Mouse (Mus musculus): ENCODE results near the gene Lcn8. TPM values are rescaled to one million over a fixed set of nuclear protein-coding genes. Genes with fewer than 3 reads are reported as not detected.

Lcn8 gene
- total RNA-seq (2017), result not detected in 2 replicates

DNA sequence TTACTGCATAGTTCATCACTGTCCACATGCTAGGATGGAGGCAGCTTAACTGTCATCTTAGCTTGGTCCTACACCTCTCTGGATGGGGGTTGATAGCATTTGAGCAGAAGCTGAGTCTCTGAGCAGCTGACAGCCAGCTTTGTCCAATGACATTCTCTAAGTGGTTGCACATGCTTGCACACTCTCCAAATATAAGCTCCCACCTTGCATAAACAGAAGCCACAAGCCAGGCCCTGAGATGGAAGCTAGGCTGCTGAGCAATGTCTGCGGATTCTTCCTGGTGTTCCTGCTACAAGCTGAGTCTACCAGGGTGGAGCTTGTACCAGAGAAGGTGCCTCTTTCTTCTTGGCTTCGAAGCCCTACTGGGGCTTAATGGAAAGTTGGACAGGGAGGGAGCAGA, at the start of gene Lcn8:
Gene Lcn8, plus strand, starts transcription at position 219 of the 400 bp plus-strand sequence.
- no peak for ATAC-seq (ENCODE audit: extremely low read depth, insufficient number of reproducible peaks, low FRiP score, poor library complexity, severe bottlenecking)

DNA sequence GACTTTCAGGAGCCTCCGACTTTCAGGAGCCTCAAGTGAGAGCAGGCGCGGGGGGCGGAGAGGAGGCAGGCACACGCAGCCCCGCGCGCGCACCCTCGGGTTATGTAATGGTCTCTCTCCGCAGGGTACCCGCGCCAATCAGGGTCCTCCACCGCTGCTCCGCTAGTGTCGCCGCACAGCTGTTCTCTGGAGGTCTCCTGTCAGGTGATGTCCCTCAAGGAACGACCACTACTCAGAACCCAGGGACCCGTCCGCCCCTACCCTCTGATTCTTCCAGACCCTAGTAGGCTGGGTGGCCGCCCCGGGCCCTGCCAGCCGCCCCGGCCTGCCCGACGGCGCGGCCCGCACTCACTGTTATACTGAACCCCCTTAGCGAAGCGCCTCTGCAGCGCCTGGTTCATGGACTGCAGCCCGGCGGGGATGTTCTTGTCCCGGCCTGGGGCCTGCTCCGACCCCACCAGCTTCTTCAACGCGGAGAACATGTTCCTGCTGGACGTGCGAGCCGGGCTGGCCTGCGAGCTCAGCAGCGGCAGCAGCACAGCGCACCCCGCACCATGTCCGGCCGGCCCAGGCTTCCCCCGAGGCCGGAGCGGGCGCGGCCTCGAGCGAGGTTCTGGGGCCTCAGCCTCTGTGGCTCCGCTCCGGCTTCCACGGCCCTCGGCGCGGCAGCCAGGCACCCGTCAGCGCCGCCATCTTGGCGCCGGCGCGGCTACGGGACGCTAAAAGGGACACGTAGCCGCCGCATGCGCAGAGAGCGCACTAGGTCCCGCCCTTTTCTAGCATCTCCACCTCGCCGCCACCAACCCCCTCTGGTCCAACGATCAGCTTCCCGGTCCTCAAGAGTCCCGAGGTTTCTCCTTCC, 44.9 kb upstream of the Lcn8 start, which contains the start of gene Rabl6:
Gene Rabl6, minus strand, starts transcription at position 761 of the 862 bp plus-strand sequence.
- peak; percentile 80 for ATAC-seq (ENCODE audit: extremely low read depth, insufficient number of reproducible peaks, low FRiP score, poor library complexity, severe bottlenecking)

DNA sequence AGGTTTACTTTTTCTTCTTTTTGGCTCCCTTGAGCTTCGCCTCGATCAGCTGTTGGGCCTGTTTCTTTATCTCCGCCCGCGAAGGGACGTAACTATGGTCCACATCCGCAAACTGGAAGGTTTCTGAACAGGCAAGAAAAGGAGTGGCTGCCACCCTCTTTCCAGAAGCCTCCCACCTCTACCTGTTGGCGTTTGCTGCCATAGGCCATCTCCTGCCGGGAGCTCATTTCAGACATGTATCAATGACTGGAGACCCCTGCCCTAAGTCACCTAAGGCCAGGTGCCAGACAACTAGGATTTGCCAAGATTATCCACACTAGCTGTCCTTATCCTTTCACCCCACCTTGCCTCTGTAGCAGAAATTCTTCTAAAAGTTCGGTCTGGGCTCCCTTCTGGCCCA, 44.2 kb upstream of the Lcn8 start:
- ATAC-seq (ENCODE audit: extremely low read depth, insufficient number of reproducible peaks, low FRiP score, poor library complexity, severe bottlenecking), result no peak

DNA sequence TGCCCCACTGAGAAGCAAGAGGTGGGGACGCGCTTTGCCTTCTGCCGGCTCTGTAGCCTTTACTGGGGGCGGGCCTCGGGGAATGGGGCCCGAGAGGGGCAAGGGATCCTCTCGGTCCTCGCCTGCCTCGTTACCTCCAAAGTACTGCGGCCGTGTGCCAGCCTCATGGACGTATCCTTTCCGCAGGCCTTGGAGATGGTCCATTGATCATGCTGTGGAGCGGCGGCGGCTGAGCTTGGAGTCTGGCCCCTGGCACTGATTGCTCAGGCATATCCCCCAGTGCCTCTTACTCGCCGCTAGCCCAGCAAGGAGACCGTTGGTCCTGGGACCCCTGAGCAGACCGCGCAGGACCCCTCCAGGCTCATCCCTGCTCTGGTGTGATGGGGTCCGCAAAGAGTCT, 36.5 kb upstream of the Lcn8 start:
- no peak for ATAC-seq (ENCODE audit: extremely low read depth, insufficient number of reproducible peaks, low FRiP score, poor library complexity, severe bottlenecking)

DNA sequence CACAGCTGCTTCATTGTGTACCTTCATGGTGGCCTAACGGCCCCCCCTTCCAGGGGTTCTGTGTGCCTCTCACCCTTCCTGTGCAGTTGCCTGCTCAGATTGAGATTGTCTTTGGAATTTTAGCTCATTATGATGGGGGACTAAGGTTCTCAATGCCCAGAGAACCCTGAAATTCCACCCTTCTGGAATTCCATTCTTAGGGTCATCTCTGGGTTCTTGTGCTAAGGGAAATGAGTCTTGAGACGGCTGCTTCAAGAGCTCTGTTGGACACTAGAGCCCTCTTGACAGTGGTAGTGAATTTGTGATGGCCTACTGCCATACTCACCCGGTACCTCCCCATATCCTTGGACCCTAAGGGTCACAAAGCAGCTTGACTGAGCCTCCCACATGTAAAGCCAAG, 35.3 kb upstream of the Lcn8 start, which contains the start of gene Ccdc183:
Gene Ccdc183, minus strand, starts transcription at position 101 of the 400 bp plus-strand sequence.
- ATAC-seq (ENCODE audit: extremely low read depth, insufficient number of reproducible peaks, low FRiP score, poor library complexity, severe bottlenecking), result no peak

DNA sequence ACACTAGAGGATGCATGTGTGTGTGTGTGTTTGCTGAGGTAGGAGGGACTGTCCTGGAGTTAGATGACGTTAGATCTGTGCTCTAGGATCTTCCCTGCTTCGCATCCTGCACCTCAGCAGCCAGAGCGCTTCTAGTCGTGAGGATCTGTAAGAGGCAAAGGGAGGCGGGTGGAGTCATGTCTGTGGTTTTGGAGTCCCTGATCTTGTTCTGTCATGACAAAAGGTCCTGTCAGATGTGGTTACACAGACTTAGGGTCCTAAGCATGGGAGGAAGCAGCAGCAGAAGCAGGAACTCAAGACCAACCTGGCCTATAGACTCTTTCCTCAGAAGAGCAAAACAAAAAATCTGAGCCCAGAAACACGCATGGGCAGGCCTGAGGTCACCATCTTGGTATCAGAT, 32.5 kb upstream of the Lcn8 start:
- ATAC-seq (ENCODE audit: extremely low read depth, insufficient number of reproducible peaks, low FRiP score, poor library complexity, severe bottlenecking), result no peak

DNA sequence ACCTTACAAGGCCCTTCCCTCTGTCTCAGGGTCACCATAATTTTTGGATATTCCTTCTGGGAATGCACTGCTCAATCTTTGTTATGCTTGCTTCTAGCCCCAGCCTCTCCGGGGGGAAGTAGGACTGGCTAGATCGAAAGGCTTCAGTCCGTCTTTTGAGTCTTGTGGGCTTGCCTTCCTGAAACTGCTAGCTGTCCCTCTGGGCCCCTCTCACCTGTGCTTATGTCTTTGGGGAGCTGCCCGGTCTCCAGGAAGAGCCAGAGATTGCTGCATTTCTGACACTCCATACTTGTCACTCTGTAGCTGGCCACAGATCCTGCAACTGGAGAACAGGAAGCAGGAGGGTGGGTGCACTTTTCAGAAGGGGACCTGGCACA, 32.1 kb upstream of the Lcn8 start:
- no peak for ATAC-seq (ENCODE audit: extremely low read depth, insufficient number of reproducible peaks, low FRiP score, poor library complexity, severe bottlenecking)

DNA sequence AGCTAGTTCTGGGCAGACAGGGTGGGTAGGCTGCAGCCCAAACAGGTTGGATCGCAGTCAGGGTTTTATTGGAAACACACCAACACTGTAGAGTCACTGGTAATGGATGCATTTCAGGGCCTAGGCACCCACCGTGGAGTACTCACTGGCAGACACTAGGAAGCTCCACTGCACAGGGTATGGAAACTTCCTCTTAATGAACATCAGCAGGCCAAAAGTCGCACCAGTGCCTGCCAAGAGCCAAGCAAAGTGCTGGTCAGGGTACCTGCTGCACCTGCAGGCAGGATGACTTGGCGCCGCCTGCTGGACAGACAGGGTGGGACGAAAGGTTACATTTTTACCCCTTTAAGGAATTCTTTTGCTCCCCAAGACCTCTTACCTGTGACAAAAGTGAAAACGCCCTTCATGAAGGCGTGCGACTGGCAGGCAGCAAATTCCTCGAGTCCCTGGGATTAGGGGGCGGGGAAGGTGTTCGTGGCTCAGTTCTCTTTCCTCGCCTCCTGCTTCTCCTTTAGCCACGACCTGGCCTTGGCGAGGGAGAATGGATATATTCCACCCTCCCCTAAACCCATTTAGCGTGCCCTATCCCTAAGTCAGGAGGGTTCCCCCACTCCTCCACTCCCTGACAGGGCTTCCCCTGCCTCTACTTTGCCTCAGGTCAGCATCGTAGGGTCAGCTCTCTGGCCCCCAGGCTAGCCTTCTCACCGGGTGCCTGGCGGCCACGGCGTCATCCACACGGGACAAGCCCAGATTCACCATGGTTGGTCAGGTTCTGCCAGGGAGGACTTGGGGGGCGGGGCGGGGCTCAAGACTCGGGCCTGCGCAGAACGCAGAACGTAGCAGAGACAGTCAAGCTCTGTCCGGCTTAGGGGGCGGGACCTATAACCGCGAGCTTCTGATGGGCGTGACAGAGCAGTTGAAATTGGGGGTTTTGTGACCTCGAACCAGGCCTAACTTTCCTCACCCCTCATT, 31.4 kb upstream of the Lcn8 start, which contains the start of gene Tmem141:
Gene Tmem141, minus strand, starts transcription at position 777 of the 972 bp plus-strand sequence.
- ATAC-seq (ENCODE audit: extremely low read depth, insufficient number of reproducible peaks, low FRiP score, poor library complexity, severe bottlenecking), result peak; percentile 17; the same call in 1 of the 2 replicates

DNA sequence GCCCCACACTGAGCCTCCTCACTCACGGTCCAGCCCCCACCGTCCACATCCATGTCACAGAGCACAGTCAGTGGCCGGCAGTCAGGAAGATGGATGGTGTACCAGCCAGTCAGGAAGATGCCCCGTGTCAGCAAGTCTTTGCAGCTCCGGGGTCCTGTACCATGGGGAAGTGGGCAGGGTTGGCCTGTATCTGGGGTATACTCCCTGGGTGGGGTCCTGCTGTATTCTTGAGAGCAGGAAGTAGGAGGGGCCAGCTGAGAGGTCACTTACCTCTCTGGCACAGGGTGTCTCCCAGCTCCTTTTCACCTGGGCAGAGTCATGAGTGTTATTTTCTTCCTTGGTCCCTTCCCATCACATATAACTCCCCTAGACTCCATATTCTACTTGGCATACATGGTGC, 26.9 kb upstream of the Lcn8 start:
- ATAC-seq (ENCODE audit: extremely low read depth, insufficient number of reproducible peaks, low FRiP score, poor library complexity, severe bottlenecking), result no peak

DNA sequence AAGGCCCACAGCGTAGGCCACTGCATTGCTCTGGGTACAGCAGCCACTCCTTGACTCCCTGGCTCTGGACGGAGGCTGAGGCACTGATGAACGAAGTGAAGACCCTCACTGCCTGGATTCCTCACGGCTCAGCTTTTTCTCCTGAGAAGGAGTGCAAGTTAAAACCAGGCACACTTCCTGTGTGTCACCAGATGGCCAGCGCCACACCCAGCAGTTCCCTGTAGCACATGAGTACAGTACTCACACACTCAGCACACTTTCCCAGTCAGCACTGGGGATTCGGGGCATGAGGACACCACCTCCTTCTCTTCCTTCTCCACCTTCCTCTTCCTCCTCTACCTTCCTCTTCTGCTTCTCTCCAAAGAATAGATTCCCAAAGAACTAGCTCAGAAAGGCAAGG, 25.1 kb upstream of the Lcn8 start, which contains the start of gene Fcna:
Gene Fcna, minus strand, starts transcription at position 220 of the 400 bp plus-strand sequence.
- no peak for ATAC-seq (ENCODE audit: extremely low read depth, insufficient number of reproducible peaks, low FRiP score, poor library complexity, severe bottlenecking)

DNA sequence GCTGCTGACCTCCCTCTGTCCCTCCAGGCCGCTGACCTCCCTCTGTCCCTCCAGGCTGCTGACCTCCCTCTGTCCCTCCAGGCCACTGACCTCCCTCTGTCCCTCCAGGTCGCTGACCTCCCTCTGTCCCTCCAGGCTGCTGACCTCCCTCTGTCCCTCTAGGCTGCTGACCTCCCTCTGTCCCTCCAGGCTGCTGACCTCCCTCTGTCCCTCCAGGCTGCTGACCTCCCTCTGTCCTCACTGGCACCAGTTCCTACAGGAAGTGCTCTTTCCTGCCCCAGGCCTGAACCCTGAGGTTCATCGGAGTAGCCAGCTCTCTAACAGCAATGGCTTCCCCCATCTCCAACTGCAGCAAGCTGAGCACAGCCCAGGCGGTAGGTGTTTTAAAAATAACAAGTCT, 24.2 kb upstream of the Lcn8 start:
- ATAC-seq (ENCODE audit: extremely low read depth, insufficient number of reproducible peaks, low FRiP score, poor library complexity, severe bottlenecking), result no peak

DNA sequence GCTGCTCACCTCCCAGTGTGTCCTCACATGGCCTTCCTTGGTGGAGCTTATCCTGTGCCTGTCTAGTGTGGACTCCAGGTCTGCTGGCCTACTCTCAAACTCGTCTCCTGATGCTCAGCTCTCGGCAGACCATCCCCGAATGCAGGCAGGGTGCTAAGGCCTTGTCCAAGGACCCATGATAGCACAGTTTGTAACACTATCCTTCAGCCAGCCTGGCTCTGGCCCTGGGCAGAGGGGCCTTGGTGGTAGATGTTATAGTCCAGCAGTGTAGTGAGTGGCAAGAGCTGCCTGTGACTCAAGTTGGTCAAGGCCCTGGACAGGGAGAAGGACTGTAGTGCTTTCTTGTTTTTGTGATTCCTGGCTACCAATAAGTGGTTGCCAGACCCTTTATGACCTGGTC, 19.3 kb upstream of the Lcn8 start:
- no peak for ATAC-seq (ENCODE audit: extremely low read depth, insufficient number of reproducible peaks, low FRiP score, poor library complexity, severe bottlenecking)

DNA sequence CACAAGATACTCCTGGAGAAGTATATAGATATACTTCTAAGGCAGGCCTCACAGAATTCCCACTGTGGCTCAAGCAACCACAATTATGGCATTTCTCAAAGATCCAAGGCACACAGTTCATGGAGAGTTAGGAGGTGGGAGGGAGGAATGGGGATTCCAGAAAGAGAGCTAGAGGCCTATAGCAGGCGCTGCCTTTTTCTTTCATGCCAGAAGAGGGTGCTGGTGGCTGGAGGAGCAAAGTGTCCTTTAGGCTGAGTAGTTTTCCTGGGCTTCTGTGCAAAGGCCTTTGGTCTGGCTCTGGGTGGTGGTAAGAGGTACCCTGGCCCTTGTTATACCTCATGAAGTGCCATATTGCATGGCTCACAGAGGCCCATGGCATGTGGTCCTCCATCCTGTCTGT, 18.9 kb upstream of the Lcn8 start:
- ATAC-seq (ENCODE audit: extremely low read depth, insufficient number of reproducible peaks, low FRiP score, poor library complexity, severe bottlenecking), result no peak

DNA sequence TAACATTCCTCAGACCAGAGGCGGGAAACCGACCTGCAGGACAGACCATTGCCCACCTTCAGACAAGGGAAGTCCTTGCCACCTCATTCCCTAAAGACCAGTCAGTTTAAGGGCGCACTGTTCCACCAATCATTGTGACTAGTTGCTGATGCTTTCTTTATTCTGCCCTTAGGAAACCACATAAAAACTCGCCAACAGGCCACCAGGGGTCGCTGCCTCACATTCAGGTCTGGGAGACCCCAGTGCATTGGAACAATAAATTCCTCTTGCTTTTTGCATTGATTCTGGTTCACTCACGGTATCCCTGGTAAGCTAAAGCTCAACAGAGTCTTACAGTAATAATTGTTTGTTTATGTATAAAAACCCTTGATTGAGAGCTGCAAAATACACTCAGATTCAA, 13.0 kb upstream of the Lcn8 start:
- ATAC-seq (ENCODE audit: extremely low read depth, insufficient number of reproducible peaks, low FRiP score, poor library complexity, severe bottlenecking), result no peak

DNA sequence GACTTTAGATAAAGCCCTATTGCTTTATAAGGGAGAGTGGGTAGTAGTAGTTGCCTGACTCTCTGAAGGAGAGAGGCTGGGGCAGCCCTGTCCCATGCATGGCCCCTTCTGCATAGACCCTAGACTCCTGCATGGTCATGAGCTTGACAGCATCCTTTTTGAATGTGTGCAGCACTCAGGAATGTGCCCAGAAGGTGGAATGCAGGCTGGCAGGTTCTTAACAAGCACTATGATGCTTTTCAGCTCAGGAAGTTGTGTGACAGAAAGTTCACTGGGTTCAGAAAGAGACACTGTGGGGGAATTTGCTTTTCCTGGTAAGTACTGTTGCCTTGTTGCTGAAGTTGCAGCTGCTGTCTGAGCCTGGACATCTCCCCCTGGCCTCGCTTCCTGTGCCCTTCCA, 1.6 kb downstream of the Lcn8 start:
- ATAC-seq (ENCODE audit: extremely low read depth, insufficient number of reproducible peaks, low FRiP score, poor library complexity, severe bottlenecking), result no peak

DNA sequence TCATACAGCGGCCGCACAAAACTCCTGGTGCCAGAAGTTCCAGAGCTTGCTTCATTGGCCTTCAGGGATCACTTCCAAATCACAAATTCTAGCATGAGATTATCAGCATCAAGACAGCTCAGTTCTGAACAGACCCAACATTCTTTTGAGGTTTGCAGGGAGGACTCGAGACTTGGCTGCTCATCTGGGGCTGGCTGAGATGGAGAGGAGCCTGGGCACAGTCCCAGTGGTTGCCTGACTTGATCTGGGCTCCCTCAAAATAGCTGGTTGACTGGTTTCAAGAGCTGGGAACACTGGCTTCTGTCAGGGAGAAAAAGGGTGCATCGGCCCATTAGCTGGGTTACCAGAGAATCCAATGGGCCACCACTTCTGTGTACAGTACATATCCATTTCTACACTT, 3.8 kb downstream of the Lcn8 start:
- no peak for ATAC-seq (ENCODE audit: extremely low read depth, insufficient number of reproducible peaks, low FRiP score, poor library complexity, severe bottlenecking)

DNA sequence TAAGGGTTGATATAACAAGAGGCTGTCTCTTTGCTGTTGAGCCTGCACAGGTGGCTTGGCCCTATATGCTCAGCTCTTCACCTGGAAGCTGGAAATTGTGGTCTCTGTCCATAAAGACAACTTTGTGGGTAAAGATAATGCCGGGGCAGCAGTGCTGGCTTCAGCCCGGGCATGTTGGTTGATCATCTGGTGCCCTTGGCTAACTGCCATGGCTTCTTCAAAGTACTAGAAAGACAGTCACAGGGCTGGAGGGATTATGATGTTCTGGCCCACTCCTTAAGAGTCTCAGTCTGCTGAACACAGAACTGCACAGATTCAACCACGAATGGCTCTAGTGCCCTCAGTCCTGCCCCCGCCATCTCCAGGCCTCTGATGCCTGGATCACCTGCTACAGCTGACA, 4.3 kb downstream of the Lcn8 start:
- ATAC-seq (ENCODE audit: extremely low read depth, insufficient number of reproducible peaks, low FRiP score, poor library complexity, severe bottlenecking), result no peak

DNA sequence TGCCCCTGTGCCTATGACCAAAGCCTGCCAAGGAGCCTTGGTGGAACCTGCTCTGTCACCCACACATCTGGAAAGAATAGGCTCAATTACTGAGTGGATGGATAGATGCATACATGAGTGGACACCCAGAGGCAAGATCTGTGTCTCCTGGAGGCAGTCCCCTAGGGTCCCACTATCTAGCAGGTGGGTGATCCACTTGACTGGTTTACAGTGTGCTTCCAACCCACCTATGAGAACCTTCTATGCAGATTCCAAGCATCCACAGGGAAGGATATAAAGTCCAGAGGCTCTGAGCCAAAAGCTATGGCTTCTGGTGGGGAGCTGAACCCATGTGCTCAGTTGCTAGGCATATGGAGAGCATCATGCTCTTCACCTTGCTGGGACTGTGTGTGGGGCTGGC, 4.7 kb downstream of the Lcn8 start, which contains the start of gene Lcn5:
Gene Lcn5, plus strand, starts transcription at position 301 of the 400 bp plus-strand sequence.
- no peak for ATAC-seq (ENCODE audit: extremely low read depth, insufficient number of reproducible peaks, low FRiP score, poor library complexity, severe bottlenecking)

DNA sequence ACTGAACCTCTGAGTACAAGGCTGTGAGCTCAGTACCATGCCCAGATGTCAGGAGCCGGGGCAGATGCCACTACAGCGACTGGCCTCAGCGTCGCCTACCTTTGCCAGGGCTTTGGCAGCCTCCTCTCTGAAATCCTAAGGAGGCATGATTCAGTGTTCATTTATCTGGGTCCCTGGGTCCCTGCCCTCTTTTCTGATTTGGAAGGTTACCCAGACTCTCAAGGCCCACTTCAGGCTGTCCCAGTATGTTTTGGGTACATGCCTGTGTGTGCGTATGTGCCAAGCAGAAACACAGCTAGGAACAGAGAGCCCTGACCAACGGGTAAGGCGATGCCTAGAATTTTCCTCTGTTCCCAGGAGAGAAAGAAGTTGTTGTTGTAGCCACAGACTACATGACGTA, 7.4 kb downstream of the Lcn8 start:
- no peak for ATAC-seq (ENCODE audit: extremely low read depth, insufficient number of reproducible peaks, low FRiP score, poor library complexity, severe bottlenecking)
